Mouse (Mus musculus): ENCODE results near the gene Lmx1b.

GRCm38 (mm10) chr2:33658602-33659287 lies 18.4 kb upstream of the Lmx1b start:
- TF ChIP-seq CTCF (IDR thresholded peaks at IDR 0.05): no peak
- TF ChIP-seq EP300 (IDR thresholded peaks at IDR 0.05): no peak
